Mouse (Mus musculus) thymus, postnatal 25 days (tissue): ENCODE measurements around the gene Gm29582.
"Not testable (repeated sequence)": the region's sequence is repeated elsewhere in the genome, so short reads cannot be mapped to it uniquely, and the experiment has no call there.

Experiments used
- DNase-seq: peaks from one replicate; pipeline ENCODE4 v3.0.0; 2022

Gene Gm29582

DNA sequence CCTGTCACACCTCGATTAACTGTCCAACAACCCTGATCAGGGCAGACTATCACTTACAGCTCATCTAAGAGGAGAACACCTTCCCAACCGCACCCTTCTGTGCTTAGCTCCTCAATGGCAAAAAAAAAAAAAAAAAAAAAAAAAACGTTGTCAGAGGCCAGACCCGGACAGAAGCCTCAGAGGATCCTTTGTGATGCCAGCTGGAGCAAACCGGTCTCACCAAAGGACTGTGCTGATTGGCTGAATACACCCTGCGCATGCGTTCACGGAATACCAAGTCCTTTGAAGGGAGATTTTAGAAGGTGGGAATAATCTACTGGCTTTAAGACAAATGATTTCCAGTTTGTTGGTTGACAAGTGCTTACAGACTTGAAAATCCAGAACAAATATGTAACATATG, at the start of gene Gm29582:
TSS of gene Gm29582 (minus strand) at position 101 of the 400 bp plus-strand sequence.
- not testable (repeated sequence) for DNase-seq
